In the genomic region with DNA sequence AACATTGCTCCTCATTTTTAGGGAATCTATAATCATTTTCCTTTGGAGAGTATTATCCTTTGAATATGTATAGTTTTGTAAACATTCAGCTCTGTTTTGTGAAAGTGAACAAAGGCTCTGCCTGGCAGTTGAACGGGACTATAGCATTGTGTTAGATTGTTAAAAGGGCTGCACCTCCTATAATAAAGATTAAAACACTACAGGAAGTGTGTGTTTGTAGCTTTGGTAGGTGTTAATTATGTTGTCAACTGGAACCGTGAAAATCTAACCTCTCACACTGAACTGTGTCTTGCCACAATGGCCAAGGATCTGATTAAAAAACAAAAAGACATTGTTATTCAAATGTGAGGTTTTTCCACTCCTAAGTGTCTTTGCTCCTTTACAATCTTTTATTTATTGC, we compare ENCODE assay signal across 27 mouse cellular contexts.
"Had no signal": no experiment of that assay in that cellular context is flagged by ENCODE, and none has a peak within 500 bp of the region (broad histone marks: within the 10 kb centered on the region; RNA-seq: fewer than 3 reads in every experiment).

No protein-coding gene starts in this region.

- H3K9me3 ChIP-seq: heart, embryonic 10.5 days; heart, embryonic 12.5 days; hindbrain, embryonic 10.5 days; hindbrain, embryonic 12.5 days; intestine, embryonic 15.5 days; limb, embryonic 10.5 days; limb, embryonic 12.5 days; liver, embryonic 13.5 days had no signal

- H3K4me2 ChIP-seq: heart, embryonic 12.5 days; hindbrain, embryonic 12.5 days; hindbrain, embryonic 14.5 days; intestine, embryonic 15.5 days; limb, embryonic 12.5 days; liver, embryonic 11.5 days; liver, embryonic 13.5 days had no signal

- H3K36me3 ChIP-seq: heart, embryonic 10.5 days; heart, embryonic 12.5 days; hindbrain, embryonic 10.5 days; hindbrain, embryonic 12.5 days; intestine, embryonic 15.5 days; limb, embryonic 10.5 days; limb, embryonic 12.5 days; liver, embryonic 13.5 days had no signal

- H3K27me3 ChIP-seq: heart, embryonic 12.5 days; hindbrain, embryonic 12.5 days; intestine, embryonic 15.5 days; limb, embryonic 12.5 days; liver, embryonic 13.5 days had no signal

- DNase-seq: gastrocnemius, adult 2 months; gastrocnemius, postnatal 10 days; gastrocnemius, postnatal 25 days; heart, adult 18-20 months; heart, postnatal 10 days; heart, postnatal 4 days; kidney, adult 18-20 months; kidney, adult 8-10 months; kidney, postnatal 10 days; kidney, postnatal 25 days; kidney, postnatal 4 days; liver; liver, embryonic 13.5 days had no signal

- H3K4me3 ChIP-seq: gastrocnemius, adult 2 months; heart, embryonic 10.5 days; heart, embryonic 12.5 days; hindbrain, embryonic 10.5 days; hindbrain, embryonic 12.5 days; intestine, embryonic 15.5 days; layer of hippocampus, adult 2 months; left cerebral cortex, adult 2 months; limb, embryonic 10.5 days; limb, embryonic 12.5 days; liver, embryonic 13.5 days had no signal

- H3K4me1 ChIP-seq: heart, embryonic 10.5 days; heart, embryonic 12.5 days; hindbrain, embryonic 12.5 days; intestine, embryonic 15.5 days; liver, embryonic 13.5 days had no signal

- ATAC-seq: hindbrain, embryonic 16.5 days; inflammation-experienced regulatory T-cells, adult 6 months; intestine, embryonic 15.5 days; intestine, postnatal 0 days had no signal

- H3K27ac ChIP-seq: gastrocnemius, adult 2 months; heart, embryonic 10.5 days; hindbrain, embryonic 10.5 days; hindbrain, embryonic 12.5 days; hindbrain, embryonic 14.5 days; intestine, embryonic 15.5 days; layer of hippocampus, adult 2 months; left cerebral cortex, adult 2 months; limb, embryonic 10.5 days; limb, embryonic 12.5 days; liver, embryonic 13.5 days had no signal

- H3K9ac ChIP-seq: heart, embryonic 12.5 days; hindbrain, embryonic 12.5 days; hindbrain, embryonic 14.5 days; intestine, embryonic 15.5 days; limb, embryonic 12.5 days; liver, embryonic 13.5 days had no signal
